Mouse (Mus musculus) forebrain, embryonic 12.5 days (tissue): ENCODE measurements at regions not wholly inside any gene's neighbourhood (a gene's known extent, or its start where the extent isn't known, plus 50 kb on each side); places are given as distances from the start of the nearest gene placed in this dataset.
"Not testable (repeated sequence)": the region's sequence is repeated elsewhere in the genome, so short reads cannot be mapped to it uniquely, and the experiment has no call there.

Source experiments
- ATAC-seq: fragments of 200-750 bp; cut with Nextera tagmentation; 2 replicates; pipeline ENCODE4 v1.8.0; 2017; ENCODE audit warnings: moderate TSS enrichment; ENCODE audit not compliant: low FRiP score
- H3K27ac ChIP-seq: fragments of 300-500 bp; sonication (generic); 2 replicates; pipeline ENCODE4 v1.5.1; 2016; ENCODE audit warnings: mild to moderate bottlenecking
- H3K27me3 ChIP-seq: fragments of 300-500 bp; sonication (generic); 2 replicates; pipeline ENCODE4 v1.6.1; 2016; ENCODE audit warnings: mild to moderate bottlenecking
- H3K36me3 ChIP-seq: fragments of 300-500 bp; sonication (generic); replicated peaks from 2 replicates; pipeline ENCODE4 v1.6.1; 2016; ENCODE audit warnings: mild to moderate bottlenecking
- H3K4me1 ChIP-seq: fragments of 300-500 bp; sonication (generic); 2 replicates; pipeline ENCODE4 v1.6.1; 2016
- H3K4me2 ChIP-seq: fragments of 300-500 bp; sonication (generic); 2 replicates; pipeline ENCODE4 v1.6.1; 2016; ENCODE audit warnings: mild to moderate bottlenecking, moderate library complexity
- H3K4me3 ChIP-seq: fragments of 300-500 bp; sonication (generic); replicated peaks from 2 replicates; pipeline ENCODE4 v1.5.1; 2016; ENCODE audit warnings: mild to moderate bottlenecking
- H3K9ac ChIP-seq: fragments of 300-500 bp; sonication (generic); 2 replicates; pipeline ENCODE4 v1.6.1; 2016; ENCODE audit warnings: mild to moderate bottlenecking
- H3K9me3 ChIP-seq: fragments of 300-500 bp; sonication (generic); 2 replicates; pipeline ENCODE4 v1.6.1; 2016
- WGBS: fragments of 180-500 bp; shearing (Covaris S2); methylation state at CpG from one replicate; pipeline ENCODE4 v1.1.7; 2016; 5-methylcytosine and 5-hydroxymethylcytosine counted together

GRCm38 (mm10) chr12:3101963-3102362 is 207.8 kb downstream of the Rab10 start:
- H3K27ac ChIP-seq, H3K9ac ChIP-seq, H3K4me3 ChIP-seq, H3K27me3 ChIP-seq, H3K36me3 ChIP-seq, ATAC-seq, H3K4me1 ChIP-seq, H3K9me3 ChIP-seq, H3K4me2 ChIP-seq: not testable (repeated sequence)
- WGBS: 64% methylated on average over 5 of the region's 5 CpGs

- not testable (repeated sequence) for H3K27ac ChIP-seq, H3K36me3 ChIP-seq, H3K9ac ChIP-seq, H3K4me1 ChIP-seq, H3K9me3 ChIP-seq, H3K4me2 ChIP-seq, H3K27me3 ChIP-seq, H3K4me3 ChIP-seq
- WGBS: 22% methylated on average over 2 of the region's 2 CpGs
- 0 out of 2 replicates have a peak, but pooled peaks have one; percentile 39 for ATAC-seq
These were observed 211.6 kb downstream of the Rab10 start for GRCm38 (mm10) chr12:3098175-3098574.

- H3K4me2 ChIP-seq: no peak overlapping the region
- H3K36me3 ChIP-seq: no peaks in the 10 kb centered on the region
- 0 out of 2 replicates have a peak, but pooled peaks cover 3% of the 10 kb centered on the region for H3K9me3 ChIP-seq
- no peak overlapping the region for H3K4me3 ChIP-seq
- ATAC-seq: no peak
- H3K27ac ChIP-seq: no peak overlapping the region
- no peaks in the 10 kb centered on the region for H3K4me1 ChIP-seq
- WGBS: 95% methylated on average over 5 of the region's 5 CpGs
- no peak overlapping the region for H3K9ac ChIP-seq
- no peaks in the 10 kb centered on the region for H3K27me3 ChIP-seq
These were observed 215.3 kb downstream of the Rab10 start for GRCm38 (mm10) chr12:3094509-3094908.

- WGBS: 70% methylated on average over 2 of the region's 3 CpGs
- not testable (repeated sequence) for H3K4me1 ChIP-seq, H3K4me2 ChIP-seq, H3K36me3 ChIP-seq, H3K9ac ChIP-seq, H3K4me3 ChIP-seq, H3K27ac ChIP-seq, ATAC-seq, H3K9me3 ChIP-seq, H3K27me3 ChIP-seq
These were observed 216.8 kb downstream of the Rab10 start for GRCm38 (mm10) chr12:3092974-3093373.

- not testable (repeated sequence) for H3K4me1 ChIP-seq, H3K27ac ChIP-seq, H3K9ac ChIP-seq, H3K4me2 ChIP-seq, H3K9me3 ChIP-seq, ATAC-seq, H3K27me3 ChIP-seq, H3K4me3 ChIP-seq, H3K36me3 ChIP-seq
- 72% methylated on average over 5 of the region's 5 CpGs for WGBS
These were observed 260.2 kb downstream of the Rab10 start for GRCm38 (mm10) chr12:3049546-3049945.

- not testable (repeated sequence) for H3K9ac ChIP-seq, ATAC-seq, H3K27ac ChIP-seq, H3K36me3 ChIP-seq, H3K27me3 ChIP-seq, H3K4me2 ChIP-seq, H3K4me3 ChIP-seq, H3K4me1 ChIP-seq
- H3K9me3 ChIP-seq: peaks cover 46% of the 10 kb centered on the region
- 91% methylated on average over 16 of the region's 16 CpGs for WGBS
These were observed 291.3 kb downstream of the Rab10 start for GRCm38 (mm10) chr12:3018446-3018845.

GRCm38 (mm10) chr12:3016777-3017176 is 293.0 kb downstream of the Rab10 start:
- WGBS: 92% methylated on average over 8 of the region's 8 CpGs
- H3K36me3 ChIP-seq, ATAC-seq, H3K27ac ChIP-seq, H3K9ac ChIP-seq, H3K27me3 ChIP-seq, H3K4me3 ChIP-seq, H3K4me2 ChIP-seq, H3K4me1 ChIP-seq: not testable (repeated sequence)
- H3K9me3 ChIP-seq: peaks cover 54% of the 10 kb centered on the region
